Mouse (Mus musculus) hindbrain, embryonic 14.5 days (tissue): Measurements from ENCODE around the gene Il21r. TPM values are rescaled to one million over a fixed set of nuclear protein-coding genes. Genes with fewer than 3 reads are reported as not detected.

Experiments used
- polyA plus RNA-seq: library from polyadenylated mRNA; unstranded; fragments of >200 nt; fragmentation: Nextera tagmentation; extraction: Ambion mirVana; gene quantifications from 2 replicates; pipeline ENCODE4 v1.2.1, GENCODE M21; 2014

Il21r gene
- polyA plus RNA-seq, 1 experiment from 2014 or later: 0.50 TPM

Other genes starting within 250 kb of the Il21r start
- 4.1 and 5.2 TPM in 2 replicates for gene Kdm8, start 158.8 kb upstream of the Il21r start, polyA plus RNA-seq
- gene Nsmce1, start 111.8 kb upstream of the Il21r start, polyA plus RNA-seq: 86.0 and 94.8 TPM in 2 replicates
- gene Il4ra, start 51.3 kb upstream of the Il21r start, polyA plus RNA-seq: 3.9 and 4.6 TPM in 2 replicates
- 33.7 and 34.8 TPM in 2 replicates for gene Gtf3c1, start 104.4 kb downstream of the Il21r start, polyA plus RNA-seq
- gene D430042O09Rik, start 104.5 kb downstream of the Il21r start, polyA plus RNA-seq: 7.2 and 7.3 TPM in 2 replicates